In the genomic region with DNA sequence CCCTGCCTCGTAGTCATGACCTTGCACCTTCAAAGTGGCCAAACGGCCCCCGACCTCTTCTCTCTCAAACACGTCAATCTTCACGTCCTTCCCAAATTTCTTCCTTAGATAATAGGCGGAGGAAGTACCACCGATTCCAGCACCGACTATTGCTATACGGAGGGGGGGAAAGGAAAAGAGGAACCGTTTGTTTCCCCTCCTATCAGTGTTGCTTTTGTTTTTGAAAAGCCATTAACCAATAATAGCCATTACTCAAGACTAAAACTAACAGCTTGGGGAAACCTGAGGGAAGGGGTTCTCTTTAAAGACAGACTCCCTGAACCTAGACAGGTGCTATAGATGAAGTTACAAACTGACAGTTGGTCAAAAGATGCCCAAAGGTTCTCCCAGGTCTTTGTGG, we compare ENCODE assay signal across 8 mouse cellular contexts. TPM values are rescaled to one million over a fixed set of nuclear protein-coding genes. Genes with fewer than 3 reads are reported as not detected.
DNase-seq lines count a peak whose midpoint lies in the region; ATAC-seq and TF ChIP-seq lines count a peak whose summit lies in the region.

No protein-coding gene starts in this region.

- H3K27ac ChIP-seq in heart, embryonic 11.5 days (ENCODE audit: low read depth, low read length): no peak overlapping the region; the same call in 1 of the 2 replicates
- no peak overlapping the region for H3K27ac ChIP-seq in ES-Bruce4 (ENCODE audit: insufficient read depth, low read length)
- H3K27ac ChIP-seq in hindbrain, embryonic 10.5 days: peak overlapping the region; percentile 93

- H3K9ac ChIP-seq in heart, embryonic 11.5 days (ENCODE audit: low read depth, low read length): peak overlapping the region; percentile 85
- H3K9ac ChIP-seq in ES-Bruce4 (ENCODE audit: low read depth, poor library complexity, severe bottlenecking): peak overlapping the region; percentile 68

- no peak for ATAC-seq in heart, embryonic 11.5 days (replicated peaks; ENCODE audit: insufficient number of reproducible peaks, low FRiP score, low TSS enrichment)
- ATAC-seq in megakaryocyte progenitor cell, adult 5-6 weeks (replicated peaks; ENCODE audit: poor library complexity): peak; percentile 22

- H3K36me3 ChIP-seq in heart, embryonic 11.5 days (ENCODE audit: control insufficient read depth, insufficient read depth, low read length): peaks cover 11% of the 10 kb centered on the region
- peaks cover 16% of the 10 kb centered on the region; the same call in 1 of the 2 replicates for H3K36me3 ChIP-seq in ES-Bruce4 (ENCODE audit: control insufficient read depth, insufficient read depth, low read length, poor library complexity, severe bottlenecking)
- peaks cover 39% of the 10 kb centered on the region for H3K36me3 ChIP-seq in hindbrain, embryonic 10.5 days

- TF ChIP-seq CTCF in ES-Bruce4 (IDR thresholded peaks at IDR 0.05; ENCODE audit: low read depth, low read length): no peak

- TF ChIP-seq POLR2A in ES-Bruce4 (IDR thresholded peaks at IDR 0.05; ENCODE audit: insufficient read depth, low read length): no peak

- 27% methylated on average over 10 of the region's 10 CpGs for whole genome bisulfite sequencing in heart, embryonic 11.5 days (ENCODE audit: insufficient replicate concordance)
- WGBS in hindbrain, embryonic 10.5 days: 37% methylated on average over 10 of the region's 10 CpGs

- no peak for TF ChIP-seq EP300 in ES-Bruce4 (IDR thresholded peaks at IDR 0.05; ENCODE audit: insufficient read depth, low read depth, low read length)

- H3K27me3 ChIP-seq in heart, embryonic 11.5 days (ENCODE audit: control insufficient read depth, insufficient read depth, low read length): no peaks in the 10 kb centered on the region
- no peaks in the 10 kb centered on the region for H3K27me3 ChIP-seq in ES-Bruce4 (ENCODE audit: control insufficient read depth, insufficient read depth, low read length, poor library complexity, severe bottlenecking)
- peaks cover 14% of the 10 kb centered on the region; the same call in 1 of the 2 replicates for H3K27me3 ChIP-seq in hindbrain, embryonic 10.5 days (ENCODE audit: insufficient read depth, poor library complexity, severe bottlenecking)

- peaks cover 21% of the 10 kb centered on the region for H3K4me1 ChIP-seq in heart, embryonic 11.5 days (ENCODE audit: control insufficient read depth, insufficient read depth, low read length)
- no peaks in the 10 kb centered on the region for H3K4me1 ChIP-seq in ES-Bruce4 (ENCODE audit: control insufficient read depth, insufficient read depth, low read length)
- H3K4me1 ChIP-seq in hindbrain, embryonic 10.5 days (replicated peaks): peaks cover 33% of the 10 kb centered on the region

- peak overlapping the region; percentile 96 for H3K4me2 ChIP-seq in heart, embryonic 11.5 days

- no peaks in the 10 kb centered on the region for H3K9me3 ChIP-seq in heart, embryonic 11.5 days (replicated peaks; ENCODE audit: control insufficient read depth, low read length)
- no peaks in the 10 kb centered on the region for H3K9me3 ChIP-seq in ES-Bruce4 (replicated peaks; ENCODE audit: control insufficient read depth, insufficient read depth, low read length, poor library complexity, severe bottlenecking)
- 0 out of 2 replicates have a peak, but pooled peaks cover 3% of the 10 kb centered on the region for H3K9me3 ChIP-seq in hindbrain, embryonic 10.5 days

- H3K4me3 ChIP-seq in heart, embryonic 11.5 days (ENCODE audit: low read depth, low read length): peak overlapping the region; percentile 86
- peak overlapping the region; percentile 88 for H3K4me3 ChIP-seq in ES-Bruce4 (ENCODE audit: low read depth, low read length)
- peak overlapping the region; percentile 91 for H3K4me3 ChIP-seq in hindbrain, embryonic 10.5 days

- no peak for DNase-seq in heart, adult 9 months (ENCODE audit: low spot score in 2 of 2)
- no peak for DNase-seq in hindbrain, embryonic 10.5 days (ENCODE audit: low spot score)
- no peak for DNase-seq in urinary bladder, postnatal 14 days (ENCODE audit: low spot score)
- DNase-seq in embryo, embryonic 10.5 days (ENCODE audit: low spot score): no peak
- DNase-seq in ovary, postnatal 14 days (ENCODE audit: low spot score): no peak

RNA-seq across cellular contexts. Expression of gene Pcyox1, which starts 1.0 kb away (rescaled TPM):
- polyA plus RNA-seq in heart, embryonic 11.5 days (2014; fragmentation: Nextera tagmentation; extraction: Ambion mirVana): 50.0 and 52.6 TPM in 2 replicates
- polyA plus RNA-seq in ES-Bruce4 (2011; ENCODE audit: insufficient read depth, insufficient read length, low read depth, missing spikeins): 50.1 and 51.7 TPM in 2 replicates
- polyA plus RNA-seq in hindbrain, embryonic 10.5 days (2016; fragmentation: Nextera tagmentation; extraction: Ambion mirVana): 87.1 and 99.4 TPM in 2 replicates
- total RNA-seq in megakaryocyte progenitor cell, adult 5-6 weeks (2015): 33.1 and 40.5 TPM in 2 replicates
- total RNA-seq in megakaryocyte progenitor cell, adult 5-6 weeks (2017): 65.6 and 88.1 TPM in 2 replicates

RNA-seq across cellular contexts. Expression of gene Tia1, which starts 8.1 kb away (rescaled TPM):
- polyA plus RNA-seq in heart, embryonic 11.5 days (2014; fragmentation: Nextera tagmentation; extraction: Ambion mirVana): 144 and 146 TPM in 2 replicates
- 79.7 and 81.2 TPM in 2 replicates for polyA plus RNA-seq in ES-Bruce4 (2011; ENCODE audit: insufficient read depth, insufficient read length, low read depth, missing spikeins)
- 209 and 212 TPM in 2 replicates for polyA plus RNA-seq in hindbrain, embryonic 10.5 days (2016; fragmentation: Nextera tagmentation; extraction: Ambion mirVana)
- total RNA-seq in megakaryocyte progenitor cell, adult 5-6 weeks (2015): 67.3 and 125 TPM in 2 replicates
- total RNA-seq in megakaryocyte progenitor cell, adult 5-6 weeks (2017): 75.5 and 98.4 TPM in 2 replicates

RNA-seq across cellular contexts. Expression of gene Snrpg, which starts 24.9 kb away (rescaled TPM):
- 389 and 393 TPM in 2 replicates for polyA plus RNA-seq in heart, embryonic 11.5 days (2014; fragmentation: Nextera tagmentation; extraction: Ambion mirVana)
- polyA plus RNA-seq in ES-Bruce4 (2011; ENCODE audit: insufficient read depth, insufficient read length, low read depth, missing spikeins): 201 and 274 TPM in 2 replicates
- polyA plus RNA-seq in hindbrain, embryonic 10.5 days (2016; fragmentation: Nextera tagmentation; extraction: Ambion mirVana): 782 and 875 TPM in 2 replicates
- 520 and 538 TPM in 2 replicates for total RNA-seq in megakaryocyte progenitor cell, adult 5-6 weeks (2015)
- 60.0 and 69.9 TPM in 2 replicates for total RNA-seq in megakaryocyte progenitor cell, adult 5-6 weeks (2017)

RNA-seq across cellular contexts. Expression of gene Gm44790, which starts 30.5 kb away (rescaled TPM):
- not detected in 2 replicates for polyA plus RNA-seq in heart, embryonic 11.5 days (2014; fragmentation: Nextera tagmentation; extraction: Ambion mirVana)
- polyA plus RNA-seq in ES-Bruce4 (2011; ENCODE audit: insufficient read depth, insufficient read length, low read depth, missing spikeins): not detected in 2 replicates
- 1.8 TPM in 1 of 2 replicates, not detected in the other for polyA plus RNA-seq in hindbrain, embryonic 10.5 days (2016; fragmentation: Nextera tagmentation; extraction: Ambion mirVana)
- not detected in 2 replicates for total RNA-seq in megakaryocyte progenitor cell, adult 5-6 weeks (2015)
- total RNA-seq in megakaryocyte progenitor cell, adult 5-6 weeks (2017): 1.8 TPM in 1 of 2 replicates, not detected in the other

RNA-seq across cellular contexts. Expression of gene Fam136a, which starts 30.5 kb away (rescaled TPM):
- polyA plus RNA-seq in heart, embryonic 11.5 days (2014; fragmentation: Nextera tagmentation; extraction: Ambion mirVana): 118 and 127 TPM in 2 replicates
- polyA plus RNA-seq in ES-Bruce4 (2011; ENCODE audit: insufficient read depth, insufficient read length, low read depth, missing spikeins): 54.2 and 56.0 TPM in 2 replicates
- polyA plus RNA-seq in hindbrain, embryonic 10.5 days (2016; fragmentation: Nextera tagmentation; extraction: Ambion mirVana): 150 and 167 TPM in 2 replicates
- total RNA-seq in megakaryocyte progenitor cell, adult 5-6 weeks (2015): 55.2 and 59.2 TPM in 2 replicates
- total RNA-seq in megakaryocyte progenitor cell, adult 5-6 weeks (2017): 78.4 and 102 TPM in 2 replicates
